Mouse (Mus musculus): Measurements from ENCODE around the gene Taf12. TPM values are rescaled to one million over a fixed set of nuclear protein-coding genes. Genes with fewer than 3 reads are reported as not detected.

Taf12 gene
- polyA plus RNA-seq, 1 experiment: 26.6 TPM

- H3K27me3 ChIP-seq (ENCODE audit: control insufficient read depth, insufficient read depth, insufficient read length): no peaks in the 10 kb centered on the region
- H3K4me2 ChIP-seq (ENCODE audit: low read depth): no peak overlapping the region
- TF ChIP-seq TCF3 (IDR thresholded peaks at IDR 0.05; ENCODE audit: insufficient read length, low read depth) (no peak), USF1 (IDR thresholded peaks at IDR 0.05; ENCODE audit: low read depth) (no peak), POLR2AphosphoS2 (IDR thresholded peaks at IDR 0.05; ENCODE audit: insufficient read length, low read depth) (no peak), POLR2A (IDR thresholded peaks at IDR 0.05; ENCODE audit: insufficient read length, low read depth) (no peak), CEBPB (IDR thresholded peaks at IDR 0.05; ENCODE audit: insufficient read depth, poor library complexity, severe bottlenecking) (no peak), E2F4 (IDR thresholded peaks at IDR 0.05; ENCODE audit: insufficient read depth) (no peak), SRF (IDR thresholded peaks at IDR 0.05; ENCODE audit: control insufficient read depth, insufficient read length, low read depth) (no peak), MYOG (IDR thresholded peaks at IDR 0.05; ENCODE audit: control insufficient read depth in 1 of 3, insufficient read depth in 1 of 3, insufficient read length in 2 of 3, low read depth in 2 of 3) (no peak), MAX (IDR thresholded peaks at IDR 0.05; ENCODE audit: low read depth) (no peak), TCF12 (IDR thresholded peaks at IDR 0.05; ENCODE audit: insufficient read depth, poor library complexity, severe bottlenecking) (no peak), REST (IDR thresholded peaks at IDR 0.05; ENCODE audit: insufficient read depth, insufficient read length) (no peak), MYOD1 (IDR thresholded peaks at IDR 0.05; ENCODE audit: control insufficient read depth in 1 of 3, insufficient read length in 2 of 3, low read depth in 2 of 3) (no peak)
- H3ac ChIP-seq (ENCODE audit: control insufficient read depth, insufficient read length): no peak overlapping the region
- peaks cover 34% of the 10 kb centered on the region for H3K36me3 ChIP-seq (ENCODE audit: control insufficient read depth, insufficient read depth)
- H3K79me2 ChIP-seq (ENCODE audit: control insufficient read depth, insufficient read depth): peaks cover under 1% of the 10 kb centered on the region
- no peak overlapping the region for H3K4me3 ChIP-seq
Observed at GRCm38 (mm10) chr4:132315711-132316110, 41.5 kb downstream of the Taf12 start.

- no peak for TF ChIP-seq REST (IDR thresholded peaks at IDR 0.05; ENCODE audit: insufficient read depth, insufficient read length)
- TF ChIP-seq MYOG (IDR thresholded peaks at IDR 0.05; ENCODE audit: control insufficient read depth in 1 of 3, insufficient read depth in 1 of 3, insufficient read length in 2 of 3, low read depth in 2 of 3): no peak
- no peak for TF ChIP-seq SRF (IDR thresholded peaks at IDR 0.05; ENCODE audit: control insufficient read depth, insufficient read length, low read depth)
- no peak for TF ChIP-seq MYOD1 (IDR thresholded peaks at IDR 0.05; ENCODE audit: control insufficient read depth in 1 of 3, insufficient read length in 2 of 3, low read depth in 2 of 3)
- TF ChIP-seq POLR2A (IDR thresholded peaks at IDR 0.05; ENCODE audit: insufficient read length, low read depth): no peak
- no peak for TF ChIP-seq POLR2AphosphoS2 (IDR thresholded peaks at IDR 0.05; ENCODE audit: insufficient read length, low read depth)
- no peak for TF ChIP-seq USF1 (IDR thresholded peaks at IDR 0.05; ENCODE audit: low read depth)
- TF ChIP-seq CEBPB (IDR thresholded peaks at IDR 0.05; ENCODE audit: insufficient read depth, poor library complexity, severe bottlenecking): no peak
- no peak for TF ChIP-seq E2F4 (IDR thresholded peaks at IDR 0.05; ENCODE audit: insufficient read depth)
- Histone ChIP-seq H3K4me3 (no peak overlapping the region), H3K36me3 (ENCODE audit: control insufficient read depth, insufficient read depth) (peaks cover 14% of the 10 kb centered on the region), H3K4me2 (ENCODE audit: low read depth) (no peak overlapping the region), H3K27me3 (ENCODE audit: control insufficient read depth, insufficient read depth, insufficient read length) (no peaks in the 10 kb centered on the region), H3K79me2 (ENCODE audit: control insufficient read depth, insufficient read depth) (peaks cover 15% of the 10 kb centered on the region), H3ac (ENCODE audit: control insufficient read depth, insufficient read length) (no peak overlapping the region)
Observed at GRCm38 (mm10) chr4:132326481-132326880, 52.3 kb downstream of the Taf12 start.

- Histone ChIP-seq H3K79me2 (ENCODE audit: control insufficient read depth, insufficient read depth) (peaks cover 15% of the 10 kb centered on the region), H3ac (ENCODE audit: control insufficient read depth, insufficient read length) (peak overlapping the region; percentile 36), H3K4me2 (ENCODE audit: low read depth) (peak overlapping the region; percentile 90), H3K4me3 (peak overlapping the region; percentile 76), H3K36me3 (ENCODE audit: control insufficient read depth, insufficient read depth) (peaks cover 17% of the 10 kb centered on the region), H3K27me3 (ENCODE audit: control insufficient read depth, insufficient read depth, insufficient read length) (no peaks in the 10 kb centered on the region)
- no peak for TF ChIP-seq POLR2AphosphoS2 (IDR thresholded peaks at IDR 0.05; ENCODE audit: insufficient read length, low read depth)
- TF ChIP-seq POLR2A (IDR thresholded peaks at IDR 0.05; ENCODE audit: insufficient read length, low read depth): no peak
- TF ChIP-seq TCF12 (IDR thresholded peaks at IDR 0.05; ENCODE audit: insufficient read depth, poor library complexity, severe bottlenecking): no peak
- no peak for TF ChIP-seq MYOG (IDR thresholded peaks at IDR 0.05; ENCODE audit: control insufficient read depth in 1 of 3, insufficient read depth in 1 of 3, insufficient read length in 2 of 3, low read depth in 2 of 3)
- no peak for TF ChIP-seq E2F4 (IDR thresholded peaks at IDR 0.05; ENCODE audit: insufficient read depth)
- TF ChIP-seq REST (IDR thresholded peaks at IDR 0.05; ENCODE audit: insufficient read depth, insufficient read length): no peak
- no peak for TF ChIP-seq MYOD1 (IDR thresholded peaks at IDR 0.05; ENCODE audit: control insufficient read depth in 1 of 3, insufficient read length in 2 of 3, low read depth in 2 of 3)
- no peak for TF ChIP-seq USF1 (IDR thresholded peaks at IDR 0.05; ENCODE audit: low read depth)
- no peak for TF ChIP-seq MAX (IDR thresholded peaks at IDR 0.05; ENCODE audit: low read depth)
- TF ChIP-seq TCF3 (IDR thresholded peaks at IDR 0.05; ENCODE audit: insufficient read length, low read depth): no peak
- TF ChIP-seq SRF (IDR thresholded peaks at IDR 0.05; ENCODE audit: control insufficient read depth, insufficient read length, low read depth): no peak
- TF ChIP-seq CEBPB (IDR thresholded peaks at IDR 0.05; ENCODE audit: insufficient read depth, poor library complexity, severe bottlenecking): no peak
Observed at GRCm38 (mm10) chr4:132328391-132328982, 54.3 kb downstream of the Taf12 start.

- Histone ChIP-seq H3K36me3 (ENCODE audit: control insufficient read depth, insufficient read depth) (peaks cover 20% of the 10 kb centered on the region), H3K79me2 (ENCODE audit: control insufficient read depth, insufficient read depth) (peaks cover 15% of the 10 kb centered on the region), H3K4me3 (peak within 1 kb of the TSS; percentile 76), H3K4me2 (ENCODE audit: low read depth) (peak within 1 kb of the TSS; percentile 90), H3ac (ENCODE audit: control insufficient read depth, insufficient read length) (peak within 1 kb of the TSS; percentile 36), H3K27me3 (ENCODE audit: control insufficient read depth, insufficient read depth, insufficient read length) (no peaks in the 10 kb centered on the region)
- TF ChIP-seq MAX (IDR thresholded peaks at IDR 0.05; ENCODE audit: low read depth): no peak
- TF ChIP-seq POLR2A (IDR thresholded peaks at IDR 0.05; ENCODE audit: insufficient read length, low read depth): peak; percentile 94
- no peak for TF ChIP-seq REST (IDR thresholded peaks at IDR 0.05; ENCODE audit: insufficient read depth, insufficient read length)
- TF ChIP-seq TCF12 (IDR thresholded peaks at IDR 0.05; ENCODE audit: insufficient read depth, poor library complexity, severe bottlenecking): no peak
- TF ChIP-seq CEBPB (IDR thresholded peaks at IDR 0.05; ENCODE audit: insufficient read depth, poor library complexity, severe bottlenecking): no peak
- peak in 1 of 3 experiments; percentile 20 for TF ChIP-seq MYOD1 (IDR thresholded peaks at IDR 0.05; ENCODE audit: control insufficient read depth in 1 of 3, insufficient read length in 2 of 3, low read depth in 2 of 3)
- no peak for TF ChIP-seq USF1 (IDR thresholded peaks at IDR 0.05; ENCODE audit: low read depth)
- no peak for TF ChIP-seq SRF (IDR thresholded peaks at IDR 0.05; ENCODE audit: control insufficient read depth, insufficient read length, low read depth)
- peak; percentile 91 for TF ChIP-seq POLR2AphosphoS2 (IDR thresholded peaks at IDR 0.05; ENCODE audit: insufficient read length, low read depth)
- no peak for TF ChIP-seq TCF3 (IDR thresholded peaks at IDR 0.05; ENCODE audit: insufficient read length, low read depth)
Observed at GRCm38 (mm10) chr4:132329115-132329834, 55.1 kb downstream of the Taf12 start, which contains the start of gene Trnau1ap. Gene Trnau1ap (minus strand): TSS chr4:132329538.

Data from myocyte (in vitro differentiated cells).